Mouse (Mus musculus) gastrocnemius, postnatal 14 days (tissue): ENCODE results near the gene Gfpt2. TPM values are rescaled to one million over a fixed set of nuclear protein-coding genes. Genes with fewer than 3 reads are reported as not detected.
"Not testable (repeated sequence)": the region's sequence is repeated elsewhere in the genome, so short reads cannot be mapped to it uniquely, and the experiment has no call there.

ENCODE experiments used
- DNase-seq: peaks from one replicate; pipeline ENCODE4 v3.0.0; 2021; ENCODE audit warnings: mixed read lengths
- intact Hi-C: fragments of 180-260 bp; cut with DNase I; formaldehyde crosslinking; loops from one replicate; pipeline ENCODE4 v1.15.1; 2025; ENCODE audit warnings: low total_unique reads
- long read RNA-seq, 2 experiments: library from polyadenylated mRNA; stranded (forward); transcript quantifications; one replicate each; pipeline ENCODE4 v2.0.0; 2021
- total RNA-seq, 2 experiments: library from RNA; stranded (reverse); gene quantifications; 2 replicates each; pipeline ENCODE4 v1.2.3; 2021

Gene Gfpt2
- 1 to 10 TPM; 6.0 to 8.2 TPM for total RNA-seq
- long read RNA-seq, experiment 1, partial matches to known transcripts: 0 of 4 reads
- long read RNA-seq, experiment 1, other reads (novel, unspliced or antisense): 0 of 4 reads
- long read RNA-seq, experiment 2, transcript Gfpt2-201 (19 exons, 2,947 nt): major isoform, 5 of 5 reads
- long read RNA-seq, experiment 2, partial matches to known transcripts: 0 of 5 reads
- long read RNA-seq, experiment 2, other reads (novel, unspliced or antisense): 0 of 5 reads

DNA sequence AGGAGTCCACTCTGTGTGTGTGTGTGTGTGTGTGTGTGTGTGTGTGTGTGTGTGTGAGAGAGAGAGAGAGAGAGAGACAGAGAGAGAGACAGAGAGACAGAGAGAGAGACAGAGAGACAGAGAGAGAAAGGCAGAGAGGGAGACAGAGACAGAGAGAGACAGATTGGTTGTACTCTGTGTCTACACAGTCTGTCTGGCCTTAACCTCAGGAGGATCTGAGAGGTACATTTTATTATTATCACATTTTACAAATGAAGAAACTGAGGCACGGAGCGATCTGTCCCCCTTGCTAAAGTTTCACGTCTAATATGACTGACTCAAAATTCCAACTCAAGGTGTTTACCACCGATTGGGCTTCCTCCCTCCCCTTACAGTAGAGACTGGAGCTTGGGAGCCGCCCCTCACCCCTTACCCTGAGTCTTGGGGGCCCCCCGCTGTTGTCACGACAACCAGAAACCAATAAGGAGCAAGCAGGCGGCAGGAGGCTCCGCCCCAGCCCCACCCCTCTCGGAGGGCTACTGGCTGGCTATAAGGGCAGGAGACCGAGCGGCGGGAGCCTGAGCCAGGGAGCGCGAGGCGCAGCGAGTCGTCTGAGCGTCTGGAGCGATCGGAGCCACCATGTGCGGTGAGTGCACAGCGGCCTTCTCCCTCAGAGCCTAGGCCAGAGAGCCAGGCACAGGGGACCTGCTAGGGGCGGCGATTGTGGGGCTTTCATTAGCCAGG lies at the start of gene Gfpt2:
Gene Gfpt2 (plus strand): TSS at position 560 of the 723 bp plus-strand sequence.
- intact Hi-C loops: no loop called here
- DNase-seq: peak; percentile 85

DNA sequence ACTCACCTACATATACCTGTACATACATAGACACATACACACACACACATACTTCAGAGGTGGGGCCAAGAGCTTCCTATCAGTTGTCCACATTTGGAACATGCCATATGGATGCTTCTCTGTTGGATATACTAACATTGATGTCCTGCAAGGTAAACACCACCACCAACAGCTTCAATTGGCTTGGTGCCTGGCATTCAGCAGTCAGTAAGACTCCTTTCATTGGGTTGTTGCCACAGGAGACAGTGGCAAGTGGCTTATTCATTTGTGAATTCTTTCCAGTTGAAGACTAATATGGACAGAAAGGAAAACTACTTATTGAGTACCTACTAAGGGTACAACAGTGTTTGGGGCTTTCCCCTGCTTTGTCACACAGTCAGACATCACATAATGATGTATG lies 49.0 kb upstream of the Gfpt2 start:
- no peak for DNase-seq
- intact Hi-C loops: no loop called here

DNA sequence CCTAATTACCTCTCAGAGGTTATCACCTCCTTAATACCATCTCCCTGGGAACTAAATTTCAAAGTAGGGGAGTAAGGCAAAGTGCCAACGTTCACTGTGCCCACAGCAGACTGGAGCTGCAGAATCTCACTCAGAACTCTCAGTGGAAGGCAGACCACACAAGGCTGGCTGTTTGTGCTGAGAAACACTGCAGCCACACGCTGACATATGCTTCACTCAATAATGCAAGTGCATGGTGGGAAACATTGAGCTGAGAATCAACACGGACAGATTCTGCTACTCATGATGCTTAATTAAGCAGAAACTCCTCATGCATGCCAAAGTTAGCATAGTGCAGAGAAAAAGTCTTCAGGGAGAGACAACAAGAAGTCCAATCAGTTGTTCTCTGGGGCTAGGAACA lies 48.1 kb upstream of the Gfpt2 start:
- DNase-seq: no peak
- intact Hi-C loops: no loop called here

DNA sequence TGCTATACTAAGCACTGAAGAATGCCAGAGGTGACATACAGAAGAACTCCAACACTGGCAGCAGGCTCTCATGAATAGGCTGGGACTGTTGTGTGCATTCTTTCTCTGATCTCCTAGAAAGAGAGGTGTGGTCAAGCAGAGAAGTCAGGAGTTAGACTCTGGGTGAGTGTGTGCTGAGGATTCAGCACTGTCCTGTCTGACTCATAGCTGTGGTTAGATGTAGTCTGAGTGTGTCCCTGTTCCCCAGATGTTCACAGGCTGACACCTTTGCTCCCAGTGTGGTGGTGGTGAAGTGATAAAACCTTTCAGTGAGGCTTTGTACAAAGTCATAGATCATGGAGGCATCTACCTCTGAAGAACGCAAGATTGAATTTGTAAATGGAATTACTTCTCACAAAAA lies 47.2 kb upstream of the Gfpt2 start:
- intact Hi-C loops: no loop called here
- no peak for DNase-seq

DNA sequence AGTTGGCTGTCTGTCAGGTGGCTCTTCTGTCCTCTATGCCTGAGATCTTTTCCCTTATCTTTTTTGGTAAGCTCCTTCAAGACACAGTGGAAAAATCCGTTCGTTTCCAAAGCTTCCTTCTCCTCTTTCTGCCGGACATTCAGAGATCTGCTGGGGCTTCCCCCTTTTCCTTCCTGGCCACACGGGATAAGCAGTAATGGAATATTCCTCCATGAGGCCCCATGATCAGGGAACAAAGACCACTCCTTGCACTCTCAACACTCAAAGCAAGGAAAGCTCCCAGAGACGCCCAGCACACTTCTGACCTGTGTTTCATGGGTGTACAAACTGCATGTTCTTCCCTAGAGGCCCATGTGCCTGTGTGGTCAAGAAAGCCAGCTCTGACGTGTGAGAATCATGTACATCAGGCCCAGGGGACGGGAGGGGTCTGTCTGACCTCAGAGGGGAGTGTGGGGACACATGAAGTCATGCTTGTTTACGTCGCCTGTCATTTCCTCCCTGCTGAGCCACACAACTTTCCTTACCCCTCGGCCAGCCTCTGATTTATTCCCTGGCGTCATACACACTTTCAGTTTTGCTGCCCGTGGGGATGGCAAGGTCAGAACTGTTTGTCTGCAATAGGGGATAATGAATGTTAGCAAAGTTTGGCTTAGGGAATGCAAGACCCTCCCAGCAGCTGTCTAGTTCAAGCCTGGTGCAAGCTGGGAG lies 38.9 kb upstream of the Gfpt2 start:
- intact Hi-C loops: no loop called here
- peak; percentile 48 for DNase-seq

DNA sequence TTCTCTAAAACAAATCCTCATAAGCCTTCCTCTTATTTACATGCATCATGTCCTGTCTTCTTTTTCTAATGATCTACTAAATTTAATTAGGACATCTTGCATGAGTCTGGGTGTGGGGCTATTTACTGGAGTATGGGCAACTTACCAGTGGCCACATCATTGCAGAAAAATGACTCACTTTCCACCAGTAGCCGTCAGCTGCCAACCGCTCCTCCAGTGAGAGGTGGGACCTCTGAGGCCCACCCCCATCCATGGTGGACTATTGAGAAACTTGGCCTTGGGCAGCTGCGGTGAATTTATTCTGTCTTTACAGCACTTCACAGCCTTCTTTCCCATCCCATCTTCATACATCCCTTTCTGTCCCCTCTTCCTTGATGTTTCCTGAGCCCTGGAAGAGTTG lies 35.9 kb upstream of the Gfpt2 start:
- intact Hi-C loops: no loop called here
- DNase-seq: no peak

DNA sequence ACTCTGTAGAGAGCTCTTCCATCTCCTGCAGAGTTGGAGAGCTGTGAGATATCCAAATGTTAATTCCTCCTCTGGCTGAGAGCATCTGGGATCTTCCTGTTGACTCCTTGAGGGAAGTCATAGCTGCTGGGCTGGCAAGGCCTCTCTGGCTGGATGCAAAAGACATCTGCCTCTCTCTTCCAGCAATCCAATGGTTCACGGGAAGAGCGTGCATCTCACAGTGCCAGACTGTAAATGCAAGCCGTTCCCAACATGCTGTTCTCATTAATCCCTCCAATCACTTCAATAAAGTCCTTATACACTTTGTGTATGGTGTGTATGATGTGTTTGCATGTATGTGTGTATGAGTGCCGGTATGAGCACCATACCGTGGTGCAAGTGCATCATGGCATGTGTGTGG lies 32.8 kb upstream of the Gfpt2 start:
- intact Hi-C loops: no loop called here
- no peak for DNase-seq

DNA sequence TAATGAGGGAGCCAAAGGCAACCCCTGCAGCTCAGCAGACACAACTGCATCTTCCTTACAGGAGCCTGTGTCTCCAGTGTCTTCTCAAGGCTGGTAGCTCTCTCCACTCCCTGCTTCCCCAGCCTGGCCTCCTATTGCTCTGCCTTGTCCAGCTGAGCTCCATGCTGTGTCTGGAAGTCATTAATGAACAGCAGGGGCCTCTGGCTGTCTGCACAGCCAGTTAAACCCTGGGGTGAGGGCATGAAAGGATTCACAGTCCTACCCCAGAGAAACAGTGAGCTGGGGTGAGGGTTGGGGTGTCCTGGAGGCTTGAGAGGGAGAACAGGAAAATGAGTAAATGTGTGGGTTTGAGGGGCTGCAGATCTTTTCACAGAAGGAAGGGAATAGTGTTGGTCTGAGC lies 30.4 kb upstream of the Gfpt2 start:
- intact Hi-C loops: no loop called here
- DNase-seq: peak; percentile 27

DNA sequence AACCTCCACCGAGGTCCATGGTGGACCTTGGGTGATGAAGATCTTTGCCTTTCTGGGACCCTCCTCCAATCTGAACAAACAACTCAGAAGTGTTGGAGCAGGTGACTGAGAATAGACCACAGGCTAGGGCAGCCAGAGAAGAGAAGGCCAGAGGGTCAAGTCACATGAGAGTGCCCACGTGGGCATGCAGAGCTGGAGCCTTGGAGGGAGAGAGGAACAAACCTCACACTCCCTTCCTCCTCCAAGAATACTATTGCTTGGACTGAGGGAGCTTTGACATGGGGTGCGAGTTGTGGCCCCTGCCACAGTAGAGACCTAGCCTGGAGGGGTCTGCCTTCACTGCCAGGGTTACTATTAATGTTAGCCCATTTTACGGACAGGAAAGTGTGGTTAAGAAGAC lies 30.0 kb upstream of the Gfpt2 start:
- DNase-seq: no peak
- intact Hi-C loops: no loop called here

DNA sequence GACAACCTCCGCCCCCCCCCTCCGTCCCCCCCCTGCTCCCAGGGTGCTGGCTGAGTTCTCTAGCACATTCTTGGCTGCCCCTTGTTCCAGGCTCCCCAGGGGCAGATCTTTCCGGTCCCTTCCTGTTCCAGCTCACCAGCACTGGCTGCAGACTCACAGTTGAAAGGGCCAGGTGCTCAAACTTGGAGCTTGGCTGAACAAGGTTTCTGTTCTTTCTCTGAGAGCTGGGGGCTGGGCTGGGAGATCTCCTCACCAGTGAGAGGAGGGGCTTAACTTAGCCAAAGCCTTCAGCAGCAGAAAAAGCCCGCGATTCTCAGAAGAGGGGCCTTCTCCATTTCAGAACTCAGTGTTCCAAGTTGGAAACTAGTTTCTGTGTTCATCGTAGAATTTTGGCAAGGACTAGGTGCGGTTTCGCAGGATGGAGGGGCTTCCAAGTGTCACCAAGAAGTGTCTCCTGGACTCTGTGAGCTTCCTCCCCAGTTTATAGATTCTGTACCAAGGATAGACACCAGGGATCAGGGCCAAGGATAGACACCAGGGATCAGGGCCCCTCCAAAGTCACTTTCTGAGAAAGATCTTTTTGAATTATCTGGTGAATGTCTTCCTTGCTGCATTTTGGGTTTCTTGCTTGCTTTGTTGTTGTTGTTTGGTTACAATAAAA lies 29.2 kb upstream of the Gfpt2 start:
- DNase-seq: peak; percentile 77
- intact Hi-C loops: no loop called here

DNA sequence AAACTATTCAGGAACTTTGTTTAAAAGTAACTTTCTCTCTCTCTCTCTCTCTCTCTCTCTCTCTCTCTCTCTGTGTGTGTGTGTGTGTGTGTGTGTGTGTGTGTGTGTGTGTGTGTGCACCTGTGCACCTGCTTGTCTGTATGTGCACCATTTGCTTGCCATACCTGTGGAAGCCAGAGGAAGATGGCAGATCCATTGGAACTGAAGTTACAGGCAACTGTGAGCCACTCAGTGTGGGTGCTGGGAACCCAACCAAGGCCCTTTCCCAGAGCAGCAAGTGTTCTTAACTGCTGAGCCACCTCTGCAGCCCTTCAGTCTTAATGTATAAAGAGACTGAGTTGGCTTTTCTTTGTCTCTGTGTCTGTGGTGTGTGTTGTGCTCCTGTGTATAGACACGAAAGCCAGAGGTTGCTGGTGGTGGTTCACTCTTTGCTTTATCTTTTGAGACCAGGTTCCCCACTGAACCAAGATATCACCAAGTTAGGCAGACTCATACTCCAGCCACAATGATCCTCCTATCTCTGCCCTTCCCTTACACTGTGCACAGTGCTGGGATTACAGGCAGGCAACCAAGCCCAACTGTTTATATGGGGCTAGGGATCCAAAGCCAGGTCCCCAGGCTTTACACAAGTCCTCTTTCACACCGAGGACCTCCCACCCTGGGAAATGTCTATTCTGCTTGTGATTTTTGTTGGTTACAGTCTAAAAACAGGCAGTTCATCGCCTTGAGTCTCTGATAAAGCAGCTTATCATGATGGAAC lies 28.4 kb upstream of the Gfpt2 start:
- DNase-seq: no peak
- intact Hi-C loops: no loop called here

DNA sequence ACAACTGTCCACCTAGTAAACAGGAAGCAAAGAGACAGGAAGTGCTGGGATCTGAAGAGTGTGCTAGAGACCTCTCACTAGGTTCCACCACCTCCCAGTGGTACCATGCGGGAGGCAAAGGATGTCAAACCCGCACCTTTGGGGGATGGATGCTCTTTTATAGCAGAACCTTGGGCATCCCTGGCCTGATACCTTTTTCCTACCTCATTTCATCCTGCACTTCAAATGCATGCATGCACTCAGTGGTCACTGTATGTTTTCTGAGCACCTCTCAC lies 27.9 kb upstream of the Gfpt2 start:
- intact Hi-C loops: no loop called here
- DNase-seq: no peak

DNA sequence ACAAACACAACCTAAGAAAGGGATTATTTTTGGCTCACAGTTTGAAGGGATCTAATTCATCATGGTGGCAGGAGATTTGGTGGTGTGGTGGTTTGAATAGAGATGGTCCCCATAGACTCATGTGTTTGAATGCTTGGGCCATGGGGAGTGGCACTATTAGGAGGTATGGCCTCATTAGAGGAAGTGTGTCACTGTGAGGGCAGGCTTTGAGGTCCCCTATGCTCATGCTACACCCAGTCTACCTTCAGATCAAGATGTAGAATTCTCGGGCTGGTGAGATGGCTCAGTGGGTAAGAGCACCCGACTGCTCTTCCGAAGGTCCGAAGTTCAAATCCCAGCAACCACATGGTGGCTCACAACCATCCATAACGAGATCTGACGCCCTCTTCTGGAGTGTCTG lies 26.5 kb upstream of the Gfpt2 start:
- intact Hi-C loops, DNase-seq: not testable (repeated sequence)

DNA sequence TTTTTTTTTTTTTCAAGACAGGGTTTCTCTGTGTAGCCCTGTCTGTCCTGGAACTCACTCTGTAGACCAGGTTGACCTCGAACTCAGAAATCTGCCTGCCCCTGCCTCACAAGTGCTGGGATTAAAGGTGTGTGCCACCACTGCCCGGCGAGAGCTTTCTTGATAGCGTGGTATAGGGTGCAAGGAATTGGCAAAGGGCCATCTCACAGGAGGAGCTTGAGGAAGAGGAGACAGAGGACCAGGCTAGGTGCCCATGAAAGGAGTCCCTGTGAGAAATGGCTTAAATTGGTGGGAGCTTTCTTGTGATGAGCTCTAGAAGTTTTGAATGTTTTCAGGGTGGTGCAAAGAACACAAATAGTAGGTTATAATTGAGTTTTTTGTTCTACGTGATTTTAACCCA lies 25.2 kb upstream of the Gfpt2 start:
- intact Hi-C loops: no loop called here
- no peak for DNase-seq

DNA sequence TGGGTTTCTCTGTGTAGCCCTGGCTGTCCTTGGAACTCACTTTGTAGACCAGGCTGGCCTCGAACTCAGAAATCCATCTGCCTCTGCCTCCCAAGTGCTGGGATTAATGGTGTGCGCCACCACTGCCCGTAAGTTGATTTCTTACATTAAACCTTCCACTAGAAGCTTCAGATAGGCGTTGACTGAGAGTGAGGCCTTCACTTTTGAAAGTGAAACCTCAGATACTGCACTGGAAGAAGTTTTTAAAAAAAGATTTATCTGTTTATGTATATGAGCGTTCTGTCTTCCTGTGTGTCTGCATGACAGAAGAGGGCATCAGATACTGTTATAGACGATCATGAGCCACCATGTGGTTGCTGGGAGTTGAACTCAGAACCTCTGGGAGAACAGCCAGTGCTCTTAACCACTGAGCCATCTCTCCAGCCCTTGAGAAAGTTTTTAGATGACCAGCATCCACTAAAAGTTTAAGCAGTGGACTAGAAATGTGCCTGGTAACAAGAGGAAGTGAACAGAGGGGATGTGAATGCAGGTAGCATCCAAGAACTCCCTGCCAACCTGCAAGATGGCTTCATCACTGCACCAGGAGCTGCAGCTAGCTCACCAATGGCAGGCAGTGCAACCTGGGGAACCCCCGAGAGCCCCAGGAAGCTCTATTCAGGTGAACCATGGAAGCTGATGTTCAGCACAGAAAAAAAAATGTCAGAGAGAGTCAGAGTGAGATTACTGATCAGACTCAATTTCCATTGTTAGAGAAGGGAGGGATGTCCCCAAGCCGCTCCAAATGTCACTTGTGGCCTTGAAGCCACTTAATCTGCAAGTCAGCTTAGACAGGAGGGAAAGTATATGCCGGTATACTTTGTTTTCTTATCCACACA lies 23.1 kb upstream of the Gfpt2 start:
- no peak for DNase-seq
- intact Hi-C loops: no loop called here

DNA sequence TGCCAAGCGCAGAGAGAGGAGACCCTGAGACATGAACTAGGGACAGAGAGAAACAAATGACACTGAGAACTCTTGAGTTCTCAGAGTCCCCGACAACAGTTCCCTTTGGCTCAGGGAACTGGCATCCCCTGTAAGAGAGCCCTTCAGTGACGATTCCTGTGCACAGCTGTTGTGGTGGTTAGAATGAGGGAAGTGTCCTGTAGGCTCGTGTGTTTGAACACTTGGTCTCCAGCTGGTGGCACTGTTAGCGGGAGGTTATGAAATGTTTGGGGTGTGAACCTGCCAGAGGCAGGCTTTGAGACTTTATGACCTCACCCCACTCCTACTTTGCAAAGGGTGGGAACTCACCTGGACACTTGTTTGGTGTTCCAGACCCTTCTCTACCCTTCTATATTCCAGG lies 21.7 kb upstream of the Gfpt2 start:
- DNase-seq: no peak
- intact Hi-C loops: no loop called here

DNA sequence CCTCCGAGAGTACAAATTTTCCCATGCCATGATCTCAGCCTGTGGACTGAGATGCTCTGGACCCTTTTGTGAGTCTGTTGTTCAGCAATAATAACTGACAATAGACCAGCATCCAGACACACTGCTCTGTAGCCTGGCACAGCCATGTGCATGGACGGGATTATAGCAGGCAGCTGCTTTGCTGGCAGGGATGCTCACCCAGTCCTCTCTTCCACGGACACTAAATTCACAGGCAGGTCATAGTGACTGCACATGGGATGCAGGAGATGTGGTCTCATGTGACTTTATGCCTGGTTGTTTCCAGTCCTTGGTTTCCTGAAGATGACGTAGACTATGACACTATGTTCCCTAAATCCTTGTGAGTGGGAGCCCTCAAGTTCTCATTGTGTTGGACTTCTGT lies 19.1 kb upstream of the Gfpt2 start:
- intact Hi-C loops: no loop called here
- DNase-seq: no peak

DNA sequence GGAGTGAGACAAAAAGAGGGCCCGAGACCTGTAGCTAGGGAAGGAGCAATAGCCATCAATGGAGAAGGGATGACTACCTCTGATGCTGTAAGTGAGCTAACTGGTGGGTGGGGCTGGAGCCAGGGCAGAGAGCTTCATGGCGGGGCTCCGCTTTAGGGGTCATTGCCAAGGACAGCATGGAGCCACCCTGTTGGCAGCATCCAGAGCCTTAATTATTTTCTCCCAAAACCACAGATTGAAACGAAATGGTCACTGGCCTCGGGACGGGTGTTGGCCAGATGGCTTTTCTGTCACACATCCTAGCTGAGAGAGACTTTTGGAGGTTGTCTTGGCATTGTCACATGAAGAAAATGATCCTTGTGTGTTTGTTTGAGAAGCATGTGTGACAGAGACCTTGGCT lies 15.1 kb upstream of the Gfpt2 start:
- DNase-seq: no peak
- intact Hi-C loops: no loop called here

DNA sequence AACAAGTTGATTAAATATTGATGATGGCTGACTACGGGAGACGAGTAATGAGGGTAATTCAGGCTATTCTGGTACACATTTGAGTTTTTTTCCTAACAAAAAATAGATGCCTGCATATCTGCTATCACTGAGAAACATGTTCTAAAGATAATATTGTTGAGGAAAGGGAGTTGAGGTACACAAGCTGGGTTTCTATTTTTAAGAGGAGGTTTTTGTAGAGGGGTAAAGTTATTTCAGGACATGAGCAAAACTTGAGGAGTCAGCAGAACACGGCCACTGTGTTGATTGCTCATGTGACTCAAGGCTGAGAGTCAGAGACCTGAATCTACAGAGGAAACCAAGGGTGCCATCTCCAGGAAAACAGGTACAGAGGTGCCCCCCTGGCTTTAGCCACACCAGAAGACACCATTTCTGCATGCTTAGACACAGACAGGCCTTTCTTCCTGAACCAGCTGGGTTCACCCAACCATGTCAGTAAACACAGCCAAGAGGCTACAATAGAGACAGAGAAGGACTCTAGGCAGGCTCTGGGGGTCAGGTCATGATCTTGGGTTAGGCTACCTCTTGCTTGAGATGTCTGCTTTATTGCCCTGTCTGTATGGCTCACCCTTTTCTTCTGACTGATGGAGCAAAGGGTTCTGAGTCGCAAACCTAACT lies 13.7 kb upstream of the Gfpt2 start:
- DNase-seq: no peak
- intact Hi-C loops: no loop called here
